Mouse (Mus musculus): Measurements from ENCODE around the gene Rhbdf2. TPM values are rescaled to one million over a fixed set of nuclear protein-coding genes. Genes with fewer than 3 reads are reported as not detected.
"Not testable (repeated sequence)": the region's sequence is repeated elsewhere in the genome, so short reads cannot be mapped to it uniquely, and the experiment has no call there.

Rhbdf2 gene
- total RNA-seq, 1 experiment from 2014 or later: 2.1 TPM

- no peak for ATAC-seq (replicated peaks; ENCODE audit: low read depth, poor library complexity, severe bottlenecking)
Observed at GRCm38 (mm10) chr11:116621258-116621704, 5.5 kb downstream of the Rhbdf2 start.

- no peak for ATAC-seq (replicated peaks; ENCODE audit: low read depth, poor library complexity, severe bottlenecking)
Observed at GRCm38 (mm10) chr11:116620559-116621253, 6.1 kb downstream of the Rhbdf2 start.

GRCm38 (mm10) chr11:116620073-116620472 is 6.7 kb downstream of the Rhbdf2 start:
- ATAC-seq (replicated peaks; ENCODE audit: low read depth, poor library complexity, severe bottlenecking): no peak

- no peak for ATAC-seq (replicated peaks; ENCODE audit: low read depth, poor library complexity, severe bottlenecking)
Observed at GRCm38 (mm10) chr11:116619561-116619960, 7.3 kb downstream of the Rhbdf2 start.

GRCm38 (mm10) chr11:116619156-116619555 is 7.7 kb downstream of the Rhbdf2 start:
- no peak for ATAC-seq (replicated peaks; ENCODE audit: low read depth, poor library complexity, severe bottlenecking)

GRCm38 (mm10) chr11:116618666-116619065 is 8.2 kb downstream of the Rhbdf2 start:
- ATAC-seq (replicated peaks; ENCODE audit: low read depth, poor library complexity, severe bottlenecking): no peak

- ATAC-seq (replicated peaks; ENCODE audit: low read depth, poor library complexity, severe bottlenecking): peak; percentile 20; the same call in 1 of the 2 replicates
Observed at GRCm38 (mm10) chr11:116617641-116618040, 9.2 kb downstream of the Rhbdf2 start.

GRCm38 (mm10) chr11:116616438-116617118 is 10.2 kb downstream of the Rhbdf2 start:
- peak; percentile 48 for ATAC-seq (replicated peaks; ENCODE audit: low read depth, poor library complexity, severe bottlenecking)

GRCm38 (mm10) chr11:116615735-116616437 is 10.9 kb downstream of the Rhbdf2 start:
- peak; percentile 52 for ATAC-seq (replicated peaks; ENCODE audit: low read depth, poor library complexity, severe bottlenecking)

- no peak for ATAC-seq (replicated peaks; ENCODE audit: low read depth, poor library complexity, severe bottlenecking)
Observed at GRCm38 (mm10) chr11:116613234-116613633, 13.6 kb downstream of the Rhbdf2 start.

GRCm38 (mm10) chr11:116612554-116612953 is 14.3 kb downstream of the Rhbdf2 start:
- ATAC-seq (replicated peaks; ENCODE audit: low read depth, poor library complexity, severe bottlenecking): no peak

GRCm38 (mm10) chr11:116611883-116612282 is 14.9 kb downstream of the Rhbdf2 start:
- no peak for ATAC-seq (replicated peaks; ENCODE audit: low read depth, poor library complexity, severe bottlenecking)

- ATAC-seq (replicated peaks; ENCODE audit: low read depth, poor library complexity, severe bottlenecking): not testable (repeated sequence)
Observed at GRCm38 (mm10) chr11:116611168-116611567, 15.7 kb downstream of the Rhbdf2 start.

GRCm38 (mm10) chr11:116609965-116610630 is 16.7 kb downstream of the Rhbdf2 start:
- no peak for ATAC-seq (replicated peaks; ENCODE audit: low read depth, poor library complexity, severe bottlenecking)

- no peak for ATAC-seq (replicated peaks; ENCODE audit: low read depth, poor library complexity, severe bottlenecking)
Observed at GRCm38 (mm10) chr11:116607717-116608116, 19.1 kb downstream of the Rhbdf2 start.

- no peak for ATAC-seq (replicated peaks; ENCODE audit: low read depth, poor library complexity, severe bottlenecking)
Observed at GRCm38 (mm10) chr11:116604097-116604496, 22.7 kb downstream of the Rhbdf2 start.

- ATAC-seq (replicated peaks; ENCODE audit: low read depth, poor library complexity, severe bottlenecking): no peak; the same call in 1 of the 2 replicates
Observed at GRCm38 (mm10) chr11:116603339-116603738, 23.5 kb downstream of the Rhbdf2 start.

GRCm38 (mm10) chr11:116602043-116602442 is 24.8 kb downstream of the Rhbdf2 start:
- ATAC-seq (replicated peaks; ENCODE audit: low read depth, poor library complexity, severe bottlenecking): no peak

GRCm38 (mm10) chr11:116601166-116601565 is 25.7 kb downstream of the Rhbdf2 start:
- no peak for ATAC-seq (replicated peaks; ENCODE audit: low read depth, poor library complexity, severe bottlenecking)

GRCm38 (mm10) chr11:116599230-116599629 is 27.6 kb downstream of the Rhbdf2 start:
- ATAC-seq (replicated peaks; ENCODE audit: low read depth, poor library complexity, severe bottlenecking): no peak
